Mouse (Mus musculus) stomach, embryonic 14.5 days (tissue): Measurements from ENCODE around the gene Otub1. TPM values are rescaled to one million over a fixed set of nuclear protein-coding genes. Genes with fewer than 3 reads are reported as not detected.

ENCODE experiments used
- ATAC-seq: fragments of 200-750 bp; cut with Nextera tagmentation; 2 replicates; pipeline ENCODE4 v1.8.0; 2017; ENCODE audit warnings: low read depth, moderate TSS enrichment; ENCODE audit not compliant: insufficient number of reproducible peaks, insufficient read depth, low FRiP score
- H3K27ac ChIP-seq: fragments of 300-500 bp; sonication (generic); 2 replicates; pipeline ENCODE4 v1.5.1; 2014; ENCODE audit warnings: mild to moderate bottlenecking, low read length, moderate library complexity, mixed read lengths
- H3K27me3 ChIP-seq: fragments of 300-500 bp; sonication (generic); 2 replicates; pipeline ENCODE4 v1.6.1; 2014; ENCODE audit warnings: low read length, control low read depth, mixed read lengths; ENCODE audit not compliant: control insufficient read depth, insufficient read depth
- H3K36me3 ChIP-seq: fragments of 300-500 bp; sonication (generic); 2 replicates; pipeline ENCODE4 v1.6.1; 2014; ENCODE audit warnings: mild to moderate bottlenecking, control low read depth, low read length, moderate library complexity, mixed read lengths; ENCODE audit not compliant: control insufficient read depth, insufficient read depth
- H3K4me1 ChIP-seq: fragments of 300-500 bp; sonication (generic); 2 replicates; pipeline ENCODE4 v1.6.1; 2014; ENCODE audit warnings: low read length, control low read depth, mixed read lengths; ENCODE audit not compliant: control insufficient read depth, insufficient read depth
- H3K4me2 ChIP-seq: fragments of 300-500 bp; sonication (generic); replicated peaks from 2 replicates; pipeline ENCODE4 v1.6.1; 2014; ENCODE audit warnings: low read depth, low read length, control low read depth
- H3K4me3 ChIP-seq: fragments of 300-500 bp; sonication (generic); 2 replicates; pipeline ENCODE4 v1.5.1; 2014; ENCODE audit warnings: low read depth, low read length, control low read depth
- H3K9ac ChIP-seq: fragments of 300-500 bp; sonication (generic); replicated peaks from 2 replicates; pipeline ENCODE4 v1.6.1; 2014; ENCODE audit warnings: low read depth, mild to moderate bottlenecking, control low read depth, low read length, moderate library complexity, mixed read lengths
- H3K9me3 ChIP-seq: fragments of 300-500 bp; sonication (generic); 2 replicates; pipeline ENCODE4 v1.6.1; 2016; ENCODE audit warnings: low read depth, low read length, control low read depth; ENCODE audit not compliant: control insufficient read depth
- WGBS: fragments of 180-500 bp; shearing (Covaris S2); extraction: QIAGEN DNeasy Blood & Tissue Kit; methylation state at CpG from one replicate; pipeline ENCODE4 v1.1.7; 2014; 5-methylcytosine and 5-hydroxymethylcytosine counted together
- polyA plus RNA-seq: library from polyadenylated mRNA; unstranded; fragments of >200 nt; fragmentation: Nextera tagmentation; extraction: Ambion mirVana; gene quantifications from 2 replicates; pipeline ENCODE4 v1.2.1, GENCODE M21; 2014

Gene Otub1
- polyA plus RNA-seq, 1 experiment from 2014 or later: 238 TPM

GRCm38 (mm10) chr19:7187157-7187556 is 19.0 kb downstream of the Otub1 start:
- H3K4me3 ChIP-seq: no peak overlapping the region
- H3K9me3 ChIP-seq: no peaks in the 10 kb centered on the region
- H3K4me2 ChIP-seq: no peak overlapping the region
- no peak for ATAC-seq
- H3K9ac ChIP-seq: no peak overlapping the region
- no peak overlapping the region for H3K27ac ChIP-seq
- H3K27me3 ChIP-seq: no peaks in the 10 kb centered on the region
- peaks cover 34% of the 10 kb centered on the region for H3K4me1 ChIP-seq
- H3K36me3 ChIP-seq: no peaks in the 10 kb centered on the region
- WGBS: 58% methylated on average over 5 of the region's 5 CpGs

GRCm38 (mm10) chr19:7185715-7186291 is 20.3 kb downstream of the Otub1 start:
- Histone ChIP-seq H3K9ac (no peak overlapping the region), H3K4me2 (0 out of 2 replicates have a peak overlapping the region, but pooled peaks have one; percentile 12), H3K4me3 (no peak overlapping the region), H3K4me1 (peaks cover 34% of the 10 kb centered on the region), H3K9me3 (no peaks in the 10 kb centered on the region), H3K36me3 (no peaks in the 10 kb centered on the region), H3K27ac (no peak overlapping the region), H3K27me3 (no peaks in the 10 kb centered on the region)
- WGBS: 4% methylated on average over 18 of the region's 18 CpGs
- no peak for ATAC-seq

GRCm38 (mm10) chr19:7185059-7185458 is 21.1 kb downstream of the Otub1 start:
- no peak overlapping the region for H3K4me3 ChIP-seq
- H3K27ac ChIP-seq: no peak overlapping the region
- H3K9me3 ChIP-seq: no peaks in the 10 kb centered on the region
- no peak overlapping the region for H3K9ac ChIP-seq
- ATAC-seq: no peak
- 49% methylated on average over 4 of the region's 4 CpGs for WGBS
- no peaks in the 10 kb centered on the region for H3K27me3 ChIP-seq
- no peak overlapping the region for H3K4me2 ChIP-seq
- H3K4me1 ChIP-seq: peaks cover 33% of the 10 kb centered on the region
- H3K36me3 ChIP-seq: no peaks in the 10 kb centered on the region

GRCm38 (mm10) chr19:7183419-7183818 is 22.7 kb downstream of the Otub1 start:
- Histone ChIP-seq H3K9ac (no peak overlapping the region), H3K4me3 (no peak overlapping the region), H3K4me2 (no peak overlapping the region), H3K27ac (no peak overlapping the region), H3K36me3 (no peaks in the 10 kb centered on the region), H3K4me1 (peaks cover 33% of the 10 kb centered on the region), H3K27me3 (no peaks in the 10 kb centered on the region), H3K9me3 (no peaks in the 10 kb centered on the region)
- 60% methylated on average over 11 of the region's 11 CpGs for WGBS
- no peak for ATAC-seq

GRCm38 (mm10) chr19:7182273-7182949 is 23.7 kb downstream of the Otub1 start:
- H3K9ac ChIP-seq: no peak overlapping the region

GRCm38 (mm10) chr19:7181496-7181895 is 24.6 kb downstream of the Otub1 start:
- H3K4me1 ChIP-seq: peaks cover 28% of the 10 kb centered on the region
- no peak for ATAC-seq
- no peak overlapping the region for H3K4me3 ChIP-seq
- no peaks in the 10 kb centered on the region for H3K9me3 ChIP-seq
- peak overlapping the region; percentile 6; the same call in 1 of the 2 replicates for H3K27ac ChIP-seq
- H3K27me3 ChIP-seq: no peaks in the 10 kb centered on the region
- H3K4me2 ChIP-seq: no peak overlapping the region
- WGBS: 60% methylated on average over 7 of the region's 7 CpGs
- no peak overlapping the region for H3K9ac ChIP-seq
- H3K36me3 ChIP-seq: no peaks in the 10 kb centered on the region

More at GRCm38 (mm10) chr19:7182273-7182949, 23.7 kb downstream of the Otub1 start:
- no peaks in the 10 kb centered on the region for H3K9me3 ChIP-seq
- 8% methylated on average over 23 of the region's 23 CpGs for WGBS
- H3K36me3 ChIP-seq: no peaks in the 10 kb centered on the region
- H3K27ac ChIP-seq: no peak overlapping the region
- H3K4me3 ChIP-seq: peak overlapping the region; percentile 13; the same call in 1 of the 2 replicates
- H3K27me3 ChIP-seq: no peaks in the 10 kb centered on the region
- peak overlapping the region; percentile 32 for H3K4me2 ChIP-seq
- peaks cover 29% of the 10 kb centered on the region for H3K4me1 ChIP-seq
- peak; percentile 65 for ATAC-seq

GRCm38 (mm10) chr19:7180756-7181405 is 25.2 kb downstream of the Otub1 start:
- Histone ChIP-seq H3K4me3 (no peak overlapping the region), H3K9ac (no peak overlapping the region), H3K4me1 (peaks cover 27% of the 10 kb centered on the region), H3K27ac (no peak overlapping the region), H3K4me2 (no peak overlapping the region), H3K9me3 (no peaks in the 10 kb centered on the region), H3K27me3 (no peaks in the 10 kb centered on the region), H3K36me3 (no peaks in the 10 kb centered on the region)
- 88% methylated on average over 8 of the region's 8 CpGs for WGBS
- no peak for ATAC-seq

GRCm38 (mm10) chr19:7178841-7179452 is 27.2 kb downstream of the Otub1 start:
- H3K4me1 ChIP-seq: peaks cover 22% of the 10 kb centered on the region
- ATAC-seq: no peak
- no peak overlapping the region for H3K4me3 ChIP-seq
- H3K27ac ChIP-seq: no peak overlapping the region
- no peak overlapping the region for H3K4me2 ChIP-seq
- no peaks in the 10 kb centered on the region for H3K9me3 ChIP-seq
- H3K36me3 ChIP-seq: no peaks in the 10 kb centered on the region
- no peaks in the 10 kb centered on the region for H3K27me3 ChIP-seq
- H3K9ac ChIP-seq: no peak overlapping the region
- 45% methylated on average over 3 of the region's 3 CpGs for WGBS
